Mouse (Mus musculus): ENCODE measurements around the gene Tmem229b.
"Not testable (repeated sequence)": the region's sequence is repeated elsewhere in the genome, so short reads cannot be mapped to it uniquely, and the experiment has no call there.

Gene Tmem229b

DNA sequence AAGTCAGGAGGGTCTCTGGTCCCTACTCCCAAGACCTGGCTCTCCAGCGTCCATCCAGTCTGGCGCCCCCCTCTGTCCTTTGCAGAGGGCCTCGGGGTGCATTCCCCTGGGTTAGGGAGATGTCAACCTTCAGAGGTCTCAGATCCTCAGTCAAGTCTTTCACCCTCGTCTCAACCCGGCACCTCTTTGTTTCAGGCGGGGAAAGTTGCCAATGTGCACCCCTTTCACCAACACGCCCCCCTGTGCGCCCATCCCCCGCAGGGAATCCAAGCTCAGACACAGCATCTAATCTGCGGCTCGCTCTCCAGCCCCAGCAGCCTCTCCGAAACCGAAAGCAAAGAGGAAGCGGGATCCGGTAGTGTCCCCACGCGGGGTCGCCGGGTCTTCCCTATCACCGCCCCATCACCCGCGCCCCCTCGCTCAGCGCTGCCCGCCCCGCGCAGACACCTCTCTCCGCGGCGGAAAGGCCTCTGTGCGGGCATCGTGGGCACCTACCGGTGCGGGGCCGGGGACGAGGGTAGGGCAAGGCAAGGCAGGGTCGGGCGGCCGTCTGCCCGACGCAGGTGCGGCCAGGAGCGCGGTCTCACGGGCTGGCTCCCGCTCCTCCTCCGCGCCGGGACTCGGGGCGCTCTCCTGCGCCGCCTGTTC lies 825 bp downstream of the Tmem229b start:
- DNase-seq (ENCODE audit: low spot score), result no peak

DNA sequence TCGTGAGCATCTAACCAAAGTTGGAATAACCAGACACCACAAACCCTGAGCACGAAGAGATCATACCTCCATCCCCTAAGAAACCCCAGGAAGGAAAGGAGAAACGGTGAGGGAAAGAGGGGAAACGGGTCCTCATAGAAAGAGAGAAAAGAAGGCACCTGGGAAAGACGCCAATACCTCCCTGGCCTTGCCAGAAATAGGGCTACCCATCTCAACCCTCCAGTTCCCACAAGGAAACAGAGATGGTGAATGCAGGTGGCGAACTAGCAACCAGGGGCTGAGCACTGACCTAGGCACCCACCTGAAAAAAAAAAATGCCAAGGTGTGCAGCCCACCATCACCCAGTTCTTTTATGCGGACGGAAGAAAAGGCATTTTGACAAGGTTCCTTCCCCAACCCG lies 1.4 kb downstream of the Tmem229b start:
- no peak for DNase-seq (ENCODE audit: low spot score)

DNA sequence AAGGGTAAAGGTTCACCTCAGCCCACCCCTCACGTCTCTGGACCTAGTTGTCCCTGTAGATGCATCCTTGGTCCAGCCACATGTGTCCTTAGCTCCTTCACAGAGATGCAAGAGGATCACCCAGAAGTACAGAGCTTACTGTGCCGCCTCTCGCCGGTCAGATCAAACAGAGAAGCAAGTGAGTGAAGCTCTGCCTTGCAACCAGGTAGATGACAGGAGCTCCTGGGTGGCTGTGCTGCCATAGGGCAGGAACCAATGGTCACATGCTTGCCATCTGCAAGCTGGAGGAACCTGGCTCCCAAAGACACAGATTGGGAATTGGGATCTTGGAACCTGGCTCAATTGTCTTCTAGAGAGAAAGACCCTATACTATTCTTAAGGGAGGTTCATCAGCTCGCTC lies 2.0 kb downstream of the Tmem229b start:
- no peak for DNase-seq (ENCODE audit: low spot score)

DNA sequence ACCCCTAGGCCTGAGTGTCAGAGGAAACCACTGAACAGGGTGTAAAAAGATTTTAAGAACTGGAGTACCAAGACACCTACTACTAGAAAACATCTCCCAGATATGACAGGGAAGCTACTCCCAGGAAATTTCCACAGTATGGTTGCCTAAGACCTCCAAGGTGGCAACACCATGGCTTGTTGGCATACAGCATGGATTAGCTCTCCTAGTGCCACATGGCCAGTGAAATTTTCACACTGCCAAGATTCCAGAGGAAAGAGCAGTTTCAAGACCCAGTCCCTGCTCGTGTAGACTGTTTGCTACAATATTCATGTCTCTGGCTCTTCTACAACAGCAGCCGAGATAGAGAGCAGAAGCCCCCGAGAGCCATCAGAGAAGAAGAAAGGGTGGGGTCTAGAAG lies 4.4 kb downstream of the Tmem229b start:
- DNase-seq (ENCODE audit: low spot score), result no peak

DNA sequence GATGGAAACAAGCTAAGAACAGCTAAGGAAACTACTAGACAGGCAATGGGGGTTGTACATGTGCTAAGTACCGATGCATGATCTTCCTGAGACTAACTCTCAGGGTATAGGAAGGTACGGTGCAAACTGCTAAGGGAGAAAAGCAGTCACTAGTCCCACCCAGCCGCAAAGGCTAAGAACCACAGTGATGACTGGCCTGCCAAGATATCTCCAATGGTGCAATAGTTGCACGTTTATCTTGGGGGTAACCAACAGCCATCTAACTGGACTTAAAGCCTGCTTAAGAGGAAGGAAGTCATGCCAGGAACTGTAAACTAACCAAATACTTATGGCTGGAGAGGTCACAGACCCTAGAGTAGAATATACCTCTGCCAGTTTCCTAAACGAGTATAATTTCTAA lies 5.0 kb downstream of the Tmem229b start:
- no peak for DNase-seq (ENCODE audit: low spot score)

DNA sequence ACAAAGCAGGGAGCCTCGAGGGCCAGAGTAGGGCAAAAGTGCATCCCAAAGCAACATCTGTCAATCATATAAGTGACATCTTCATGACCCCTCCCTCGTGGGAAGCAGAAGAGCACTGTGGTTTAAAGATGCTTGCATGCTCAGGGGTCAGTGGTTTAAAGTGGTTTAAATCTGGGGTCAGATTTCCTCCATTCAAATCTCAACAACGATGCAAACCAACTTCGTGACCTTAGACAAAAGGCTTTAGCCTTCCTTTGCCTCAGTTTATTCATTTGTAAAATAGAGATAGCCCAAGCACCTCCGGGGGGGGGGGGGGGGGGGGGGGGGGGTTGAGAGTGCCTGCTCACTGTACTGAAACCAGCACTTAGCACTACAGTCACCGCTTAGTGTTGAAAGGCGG lies 10.7 kb downstream of the Tmem229b start:
- no peak for DNase-seq (ENCODE audit: low spot score)

DNA sequence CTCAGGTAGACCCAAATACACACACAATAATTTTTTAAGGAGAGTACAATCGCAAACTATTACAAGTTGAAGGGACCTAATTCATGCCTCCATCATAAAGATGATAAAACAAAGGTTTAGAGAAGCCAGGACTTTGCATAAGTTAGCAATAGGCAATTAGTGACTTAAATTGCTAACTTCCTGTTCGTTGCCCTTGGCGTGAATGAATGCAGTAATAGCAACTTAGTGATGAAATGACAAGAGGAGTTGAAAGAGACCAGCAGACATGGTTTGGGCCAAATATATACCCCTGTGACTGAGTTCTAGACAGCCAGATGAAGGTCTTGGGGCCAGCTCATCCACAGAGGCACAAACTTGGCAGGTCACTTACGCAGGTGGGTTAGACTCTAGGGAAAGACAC lies 11.2 kb downstream of the Tmem229b start:
- DNase-seq (ENCODE audit: low spot score), result no peak

DNA sequence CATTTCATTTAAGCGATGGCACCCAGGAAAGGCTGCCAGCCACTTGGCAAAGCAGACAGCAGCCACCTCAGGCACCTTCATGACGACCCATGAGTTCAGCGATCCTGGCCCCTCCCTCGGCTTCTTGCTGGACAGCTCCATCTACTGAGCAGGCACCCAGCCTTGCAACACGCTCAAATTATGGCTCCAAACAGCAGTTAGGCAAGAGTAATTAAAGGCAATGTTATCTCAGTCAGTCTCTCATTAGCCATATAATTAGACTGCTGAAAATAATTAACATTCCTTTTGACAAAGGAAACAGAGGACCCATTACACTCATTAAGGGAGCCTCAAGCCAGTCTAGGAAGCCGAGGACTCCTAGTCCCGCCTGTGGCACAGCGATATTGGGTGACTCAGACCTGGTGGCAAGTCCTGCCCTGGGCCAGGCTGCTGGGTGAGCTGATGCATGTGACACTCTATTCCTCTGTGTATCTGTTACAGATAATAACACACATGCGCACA lies 19.8 kb downstream of the Tmem229b start:
- no peak for DNase-seq (ENCODE audit: low spot score)

DNA sequence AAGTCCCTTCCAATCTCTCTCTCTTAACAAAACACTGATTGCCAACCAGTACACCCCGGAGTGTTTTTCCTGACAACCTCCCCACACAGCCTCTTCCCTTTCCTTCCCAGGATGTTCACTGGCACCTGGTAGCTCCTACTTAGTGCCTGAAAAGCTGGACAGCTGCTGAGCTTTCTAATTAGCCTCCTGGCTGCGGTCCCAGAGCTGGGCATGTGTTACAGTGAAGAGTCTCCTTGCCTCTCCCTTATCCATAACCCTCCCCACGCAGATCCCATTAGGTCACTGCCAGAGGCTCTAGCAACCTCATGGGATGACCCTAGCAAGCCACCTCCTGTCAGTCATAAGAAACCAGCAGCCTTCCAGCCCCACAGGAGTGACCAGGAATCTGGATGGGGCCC lies 23.4 kb downstream of the Tmem229b start:
- DNase-seq (ENCODE audit: low spot score), result no peak

DNA sequence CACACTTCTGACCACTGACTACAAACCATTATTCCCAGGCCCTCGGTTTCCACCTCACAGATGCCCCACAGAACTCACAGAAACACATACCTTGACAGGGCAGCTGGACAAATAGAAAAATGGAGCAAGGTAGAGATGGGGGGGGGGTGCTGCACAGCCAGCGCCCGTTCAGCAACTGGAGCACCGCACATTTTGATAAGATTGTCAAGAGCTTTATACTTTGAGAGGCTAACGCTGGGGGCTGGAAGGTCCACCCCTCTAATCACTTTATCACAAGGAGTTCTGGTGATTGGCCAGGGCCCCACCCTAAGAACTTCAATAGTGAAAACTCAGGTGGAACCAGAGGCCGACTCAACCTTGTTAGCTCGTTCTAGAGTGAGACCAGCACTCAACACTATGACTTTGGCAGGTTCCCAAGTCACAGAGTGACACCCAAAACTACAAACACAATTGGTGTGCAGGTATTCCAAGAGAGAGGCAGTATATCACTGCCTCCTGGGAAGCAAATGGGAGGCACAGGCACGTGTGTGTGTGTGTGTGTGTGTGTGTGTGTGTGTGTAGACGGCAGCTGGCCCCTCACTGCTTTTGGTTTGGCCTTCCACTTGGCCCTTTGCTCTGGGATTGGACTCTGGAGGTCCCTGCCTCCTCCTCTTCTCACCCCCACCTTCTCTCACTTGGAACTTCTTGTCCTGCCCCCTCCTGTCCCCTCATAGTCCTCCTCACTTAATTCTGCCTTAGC lies 24.0 kb downstream of the Tmem229b start:
- DNase-seq (ENCODE audit: low spot score), result no peak

DNA sequence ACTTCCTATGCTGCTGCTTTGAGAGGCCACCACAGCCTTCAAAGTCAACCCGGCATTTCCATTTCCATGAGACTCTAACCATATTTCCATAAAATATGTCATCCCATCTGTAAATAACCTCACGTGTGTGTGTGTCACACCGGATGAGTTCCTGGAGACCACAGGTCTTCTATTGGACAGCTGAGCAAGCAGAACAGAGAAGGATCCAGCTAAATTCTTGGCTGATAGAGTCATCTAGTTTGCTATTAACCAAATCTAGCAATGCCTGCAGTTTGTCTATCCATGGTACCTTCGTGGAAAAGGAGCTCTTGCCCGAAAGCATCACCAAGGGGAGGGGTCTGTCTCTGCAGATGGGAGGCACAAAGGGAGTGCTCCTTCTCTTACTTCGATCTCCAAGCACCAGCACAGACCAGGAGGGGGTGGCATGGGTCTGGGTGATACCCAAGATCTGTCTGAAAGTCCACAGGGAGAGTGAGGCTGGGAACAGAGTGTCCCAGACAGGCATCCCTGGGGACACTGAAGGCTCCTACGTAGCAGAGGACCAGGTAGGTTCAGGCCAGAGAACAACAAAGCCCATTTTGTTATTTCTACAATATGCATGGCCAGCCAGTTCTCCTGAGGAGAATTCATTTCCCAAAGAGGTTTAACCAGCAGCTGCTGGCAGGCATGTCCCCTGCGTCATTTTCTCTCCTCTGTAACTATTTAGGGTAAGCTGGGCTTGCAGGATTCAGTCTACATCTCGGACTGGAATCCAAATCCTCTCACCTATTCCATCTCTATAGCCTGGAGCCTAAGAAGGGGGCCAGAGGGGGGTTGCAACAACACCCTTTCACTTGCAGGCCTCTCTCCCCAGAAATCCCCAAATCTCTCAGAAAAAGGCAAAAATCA lies 25.2 kb downstream of the Tmem229b start:
- no peak for DNase-seq (ENCODE audit: low spot score)

DNA sequence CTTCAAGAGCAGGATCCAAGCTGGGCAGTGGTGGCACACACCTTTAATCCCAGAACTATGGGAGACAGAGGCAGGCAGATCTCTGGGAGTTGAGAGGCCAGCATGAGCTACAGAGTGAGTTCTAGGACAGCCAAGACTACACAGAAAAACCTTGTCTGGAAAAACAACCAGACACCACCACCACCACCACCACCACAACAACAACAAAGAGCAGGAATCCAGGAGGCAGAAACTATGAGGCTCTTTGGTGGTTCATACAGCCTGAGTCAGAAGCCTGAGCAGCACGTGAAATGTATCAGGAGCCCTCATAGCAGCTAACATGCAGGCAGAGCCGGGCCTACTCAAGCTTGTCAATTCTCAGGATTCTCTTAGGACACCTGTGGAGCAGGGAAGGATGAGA lies 26.3 kb downstream of the Tmem229b start:
- DNase-seq (ENCODE audit: low spot score), result no peak

DNA sequence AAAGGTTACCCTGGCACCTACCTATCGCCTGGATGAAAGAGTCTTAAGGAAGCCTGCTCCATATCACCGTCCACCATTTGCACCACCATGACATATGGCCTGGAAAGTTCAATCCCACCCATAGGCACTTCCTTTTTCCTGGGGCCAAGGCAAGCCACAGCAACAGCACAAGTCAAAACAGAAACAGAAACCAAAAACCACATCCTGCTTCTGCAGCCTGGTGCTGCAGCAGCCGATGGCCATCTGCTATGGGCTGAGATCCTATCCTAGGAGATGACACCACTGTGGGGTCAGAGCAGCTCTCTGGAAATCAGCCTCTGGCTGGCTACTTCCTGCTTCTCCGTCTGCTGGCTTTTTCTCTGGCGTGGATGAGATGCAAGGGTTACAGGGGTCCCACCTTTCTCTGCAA lies 26.7 kb downstream of the Tmem229b start:
- no peak for DNase-seq (ENCODE audit: low spot score)

DNA sequence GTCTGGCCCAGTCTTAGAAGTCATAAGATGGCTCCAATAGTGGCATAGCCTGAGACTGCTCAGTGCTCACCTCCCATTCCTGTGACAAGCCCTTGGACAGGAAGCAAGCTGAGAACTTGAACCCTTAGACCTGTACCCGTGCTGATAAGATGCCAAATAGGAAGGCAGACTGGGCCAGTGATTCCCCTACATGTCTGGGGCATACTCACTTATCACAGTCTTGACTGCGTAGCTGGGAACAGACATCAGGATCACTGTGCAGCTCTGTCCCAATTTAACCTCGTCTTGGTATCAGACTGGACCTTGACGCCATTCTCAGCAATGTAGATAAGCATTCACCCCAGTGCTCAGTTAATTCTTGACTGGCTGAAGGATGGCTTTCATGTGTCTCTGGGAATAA lies 29.9 kb downstream of the Tmem229b start:
- DNase-seq (ENCODE audit: low spot score), result no peak

DNA sequence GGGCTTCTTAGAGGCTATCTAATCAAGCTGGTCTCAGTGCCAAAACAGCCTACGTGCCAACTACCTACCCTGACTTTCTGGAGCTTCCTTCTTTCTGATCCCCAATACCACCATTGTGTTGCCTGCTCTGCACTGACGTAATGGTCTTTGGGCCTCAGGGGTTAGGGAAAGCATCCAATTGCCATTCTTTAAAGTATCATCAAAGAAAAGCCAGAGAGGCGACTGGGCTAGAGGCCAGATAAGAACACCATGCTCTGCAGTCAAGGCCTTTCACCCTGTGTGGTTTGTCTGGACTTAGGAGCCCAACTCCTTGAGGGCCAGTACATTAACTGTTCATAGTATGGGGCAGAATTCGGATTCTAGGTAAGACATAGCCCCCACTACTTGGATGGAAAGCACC lies 30.3 kb downstream of the Tmem229b start:
- no peak for DNase-seq (ENCODE audit: low spot score)

DNA sequence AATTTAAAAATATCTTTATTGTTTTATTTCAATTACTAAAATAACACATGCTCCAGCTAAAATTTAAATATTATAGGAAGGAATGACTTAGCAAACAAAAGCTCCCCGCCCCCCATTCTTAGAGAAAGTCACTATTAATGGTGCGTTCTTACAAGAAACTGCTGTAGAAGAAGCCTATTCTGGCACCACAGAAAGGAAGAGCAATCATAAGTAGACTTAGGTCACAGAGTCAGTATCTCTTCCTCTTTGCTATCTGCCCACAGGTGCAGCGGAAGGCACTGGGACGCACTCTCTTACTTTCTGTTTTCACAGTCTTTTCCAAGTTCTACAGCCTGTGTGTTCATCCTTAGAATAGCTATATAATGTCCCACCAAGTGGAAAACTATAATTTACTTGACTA lies 31.6 kb downstream of the Tmem229b start:
- no peak for DNase-seq (ENCODE audit: low spot score)

DNA sequence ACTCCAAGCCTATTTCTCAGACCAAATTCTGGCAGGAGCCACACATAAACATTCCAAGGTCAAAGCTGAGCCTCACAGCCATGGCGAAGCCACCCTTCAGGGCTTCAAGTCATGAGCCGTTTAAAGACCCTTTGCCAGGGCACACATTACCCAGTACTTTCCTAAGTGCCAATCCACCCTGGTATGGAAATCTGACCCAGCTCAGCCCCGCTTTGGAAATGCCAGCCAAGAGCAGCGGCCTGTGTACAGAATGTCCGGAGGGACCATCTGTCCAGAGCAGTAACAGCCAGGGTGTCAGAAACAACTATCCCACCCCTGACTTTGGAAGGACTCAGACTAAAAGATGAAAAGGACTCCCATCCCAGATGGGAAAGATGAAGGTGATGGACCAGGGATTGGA lies 32.7 kb downstream of the Tmem229b start:
- DNase-seq (ENCODE audit: low spot score), result no peak

DNA sequence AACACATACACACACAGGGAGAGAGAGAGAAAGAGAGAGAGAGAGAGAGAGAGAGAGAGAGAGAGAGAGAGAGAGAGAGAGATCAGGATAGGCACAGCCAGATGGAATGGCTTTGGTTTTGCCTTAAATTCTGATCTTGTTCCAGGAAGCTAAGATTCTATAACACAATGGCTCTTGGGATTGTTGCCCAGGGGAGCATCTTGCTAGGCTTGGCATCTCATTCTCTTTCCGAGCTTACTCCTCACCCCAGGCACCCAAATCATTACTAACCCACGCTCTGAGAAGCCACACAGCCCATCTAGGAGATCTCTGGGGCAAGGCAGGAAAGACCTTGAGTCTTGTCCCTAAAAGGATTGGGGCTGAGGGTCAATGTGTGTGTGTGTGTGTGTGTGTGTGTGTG lies 33.6 kb downstream of the Tmem229b start:
- DNase-seq (ENCODE audit: low spot score), result no peak

DNA sequence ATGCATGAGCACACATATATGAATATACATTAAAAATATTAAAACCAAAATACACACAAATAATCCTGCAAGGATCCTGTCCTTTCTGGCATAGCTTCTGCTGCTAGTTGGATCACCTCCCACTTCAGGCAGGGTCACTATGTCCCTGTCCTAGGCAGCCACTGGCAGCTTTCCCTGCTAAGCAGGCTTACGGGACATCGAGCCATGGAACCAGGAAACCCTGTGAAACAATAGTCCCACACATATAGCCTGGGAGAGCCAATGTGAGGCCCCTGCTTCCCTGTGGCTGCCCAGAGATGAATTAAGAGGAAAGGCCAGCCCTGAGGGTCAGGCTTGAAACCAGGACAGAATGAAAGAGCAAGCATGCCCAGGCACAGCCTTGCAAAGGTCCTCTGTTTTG lies 35.8 kb downstream of the Tmem229b start:
- no peak for DNase-seq (ENCODE audit: low spot score)

DNA sequence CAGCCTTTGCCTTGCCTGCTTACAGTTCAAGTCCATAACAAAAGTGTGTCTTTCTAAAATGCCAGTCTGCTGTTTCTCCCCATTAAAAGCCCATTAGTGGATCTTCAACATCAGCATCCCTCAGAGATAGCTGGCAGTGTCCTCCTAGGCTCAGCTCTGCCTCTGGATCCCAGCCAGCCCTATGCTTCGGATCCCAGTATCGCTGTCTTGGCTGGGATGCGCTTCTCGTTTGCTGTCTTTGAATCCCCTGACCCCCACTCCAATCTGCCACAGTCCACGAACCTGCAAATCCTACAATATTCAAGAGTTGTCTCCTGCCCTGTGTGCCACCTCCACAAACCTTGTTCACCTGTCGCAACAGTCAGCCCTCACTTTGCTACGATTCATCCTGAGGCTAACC lies 36.7 kb downstream of the Tmem229b start:
- no peak for DNase-seq (ENCODE audit: low spot score)

DNA sequence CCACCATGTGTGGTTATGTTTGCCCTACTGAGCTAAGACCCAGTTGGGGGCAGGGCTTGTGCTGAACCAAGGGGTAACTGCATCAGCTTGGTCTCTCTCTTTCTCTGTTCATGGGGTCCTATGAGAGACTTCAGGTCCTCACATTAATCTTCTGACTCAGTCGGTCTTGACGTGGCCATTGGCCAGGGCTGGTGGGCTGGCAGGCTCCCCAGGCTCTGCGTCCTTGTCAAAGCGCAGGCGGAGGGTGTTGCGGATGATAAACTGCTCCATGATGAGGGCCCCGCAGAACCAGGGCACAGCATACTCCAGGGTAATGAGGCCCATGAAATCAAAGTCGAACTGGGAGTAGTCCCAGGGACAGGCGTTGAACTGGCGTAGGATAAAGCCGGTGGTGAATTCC lies 42.9 kb downstream of the Tmem229b start:
- not testable (repeated sequence) for DNase-seq (ENCODE audit: low spot score)

DNA sequence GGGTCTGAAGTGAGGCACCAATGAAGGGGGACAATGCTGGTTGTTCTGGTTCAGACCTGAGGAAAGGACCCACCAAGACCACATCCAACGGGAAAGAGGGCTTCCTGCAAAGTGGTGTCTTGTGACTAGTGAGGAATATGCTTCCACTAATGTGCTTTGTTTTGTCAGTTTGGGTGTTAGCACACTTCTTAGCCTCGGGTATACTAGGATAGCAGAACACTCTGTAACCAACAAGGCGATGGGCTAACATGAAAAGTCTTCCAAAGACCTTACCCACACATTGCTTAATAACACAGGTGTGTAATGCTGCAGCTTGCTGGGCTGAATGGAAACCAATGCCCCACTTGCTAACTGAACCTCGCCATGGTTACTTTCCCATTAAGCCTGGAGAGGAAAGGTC lies 51.0 kb downstream of the Tmem229b start:
- no peak for DNase-seq (ENCODE audit: low spot score)

DNA sequence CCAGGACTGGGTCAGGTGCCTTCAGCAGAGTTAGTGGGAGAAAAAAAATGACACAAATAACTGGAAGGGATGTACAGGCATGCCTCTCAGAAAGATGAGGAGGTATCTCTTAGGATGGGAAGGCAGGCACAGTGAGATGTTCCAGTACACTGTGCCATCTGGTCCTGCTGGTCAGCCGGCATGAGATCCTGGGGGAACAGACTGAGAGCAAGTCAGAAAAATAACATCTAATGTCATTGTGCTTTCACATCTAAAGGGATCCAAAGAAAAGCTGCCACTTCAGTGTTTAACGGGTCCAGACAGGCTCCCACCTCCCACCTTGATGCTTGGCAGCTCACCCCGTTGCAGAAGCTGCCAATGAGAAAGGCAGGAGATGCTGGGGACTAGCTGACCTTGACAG lies 54.9 kb downstream of the Tmem229b start:
- DNase-seq (ENCODE audit: low spot score), result no peak

Measured in c-Kit-positive CD71-positive TER-119-positive erythroid progenitor cells, embryonic 14.5 days (primary cell).